Mouse (Mus musculus): ENCODE measurements around the gene Zfp652. TPM values are rescaled to one million over a fixed set of nuclear protein-coding genes. Genes with fewer than 3 reads are reported as not detected.

Gene Zfp652
- polyA plus RNA-seq, 1 experiment from 2014 or later, result 26.1 TPM

GRCm38 (mm10) chr11:95819138-95819537, 106.7 kb downstream of the Zfp652 start:
- Histone ChIP-seq H3K9me3 (no peaks in the 10 kb centered on the region), H3K27ac (no peak overlapping the region), H3K27me3 (replicated peaks) (peaks cover 14% of the 10 kb centered on the region; the same call in 1 of the 2 replicates), H3K4me3 (no peak overlapping the region), H3K9ac (no peak overlapping the region), H3K4me1 (no peaks in the 10 kb centered on the region), H3K36me3 (no peaks in the 10 kb centered on the region), H3K4me2 (replicated peaks) (no peak overlapping the region)
- WGBS, result 91% methylated on average over 8 of the region's 8 CpGs
- no peak for ATAC-seq (ENCODE audit: low FRiP score, low read depth)

- H3K27me3 ChIP-seq (replicated peaks), result peaks cover 36% of the 10 kb centered on the region
- peaks cover 7% of the 10 kb centered on the region for H3K4me1 ChIP-seq
- H3K4me3 ChIP-seq, result no peak overlapping the region
- H3K9me3 ChIP-seq, result no peaks in the 10 kb centered on the region
- no peaks in the 10 kb centered on the region for H3K36me3 ChIP-seq
- ATAC-seq (ENCODE audit: low FRiP score, low read depth), result no peak
- 86% methylated on average over 3 of the region's 3 CpGs for WGBS
- H3K9ac ChIP-seq, result no peak overlapping the region
- no peak overlapping the region for H3K27ac ChIP-seq
- H3K4me2 ChIP-seq (replicated peaks), result no peak overlapping the region
Observed at GRCm38 (mm10) chr11:95821511-95821910, 109.0 kb downstream of the Zfp652 start.

DNA sequence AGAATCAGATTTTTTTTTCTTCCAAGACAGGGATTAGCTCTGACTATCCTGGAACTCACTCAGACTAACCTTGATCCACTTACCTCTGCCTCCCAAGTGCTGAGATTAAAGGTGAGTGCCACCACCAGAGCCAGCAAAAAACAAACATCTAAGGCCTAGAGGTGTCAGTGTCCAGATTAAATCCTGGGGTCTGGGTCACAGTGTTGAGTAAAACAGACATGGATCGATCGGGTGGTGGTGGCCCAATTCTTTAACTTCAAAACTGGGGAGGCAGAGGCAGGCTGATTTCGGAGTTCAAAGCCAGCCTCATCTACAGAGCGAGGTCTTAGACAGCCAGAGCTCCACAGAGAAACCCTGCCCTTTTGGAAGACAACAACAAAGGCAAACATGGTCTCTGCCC, 110.0 kb downstream of the Zfp652 start:
- ATAC-seq (ENCODE audit: low FRiP score, low read depth), result no peak
- no peak overlapping the region for H3K9ac ChIP-seq
- no peak overlapping the region for H3K4me2 ChIP-seq (replicated peaks)
- WGBS, result 94% methylated on average over 4 of the region's 4 CpGs
- no peaks in the 10 kb centered on the region for H3K36me3 ChIP-seq
- H3K4me3 ChIP-seq, result no peak overlapping the region
- H3K4me1 ChIP-seq, result peaks cover 7% of the 10 kb centered on the region
- peaks cover 46% of the 10 kb centered on the region for H3K27me3 ChIP-seq (replicated peaks)
- no peak overlapping the region for H3K27ac ChIP-seq
- no peaks in the 10 kb centered on the region for H3K9me3 ChIP-seq

- under 1% methylated on average over 78 of the region's 78 CpGs for WGBS
- Histone ChIP-seq H3K27me3 (replicated peaks) (peaks cover 62% of the 10 kb centered on the region), H3K9me3 (no peaks in the 10 kb centered on the region), H3K27ac (no peak within 1 kb of the TSS), H3K4me3 (peak within 1 kb of the TSS; percentile 70), H3K9ac (peak within 1 kb of the TSS; percentile 69), H3K36me3 (no peaks in the 10 kb centered on the region), H3K4me1 (peaks cover 7% of the 10 kb centered on the region), H3K4me2 (replicated peaks) (peak within 1 kb of the TSS; percentile 96)
- ATAC-seq (ENCODE audit: low FRiP score, low read depth), result peak; percentile 94
Observed at GRCm38 (mm10) chr11:95824071-95824876, 111.8 kb downstream of the Zfp652 start, which contains the start of gene Phospho1. TSS of gene Phospho1 (plus strand) at chr11:95824499.

DNA sequence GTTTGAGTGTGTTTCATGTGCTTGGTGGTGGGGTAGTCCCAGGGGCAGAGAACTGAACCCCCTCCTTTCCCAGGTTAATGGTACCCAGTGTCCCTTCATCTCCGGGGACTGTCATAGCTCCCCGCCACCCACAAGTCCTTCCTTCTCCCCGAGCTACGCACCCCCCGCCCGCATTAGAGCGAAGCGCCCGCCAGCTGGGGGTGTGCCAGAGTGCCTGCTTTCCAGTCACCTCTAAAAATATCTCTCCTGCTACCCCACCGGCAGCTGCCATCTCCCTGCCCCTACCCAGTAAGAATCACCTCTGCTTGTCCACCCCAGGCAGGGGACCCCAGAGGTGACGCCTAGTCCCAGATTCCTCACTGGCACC, 112.4 kb downstream of the Zfp652 start:
- no peaks in the 10 kb centered on the region for H3K9me3 ChIP-seq
- H3K4me1 ChIP-seq, result peaks cover 7% of the 10 kb centered on the region
- H3K27ac ChIP-seq, result no peak overlapping the region
- peak overlapping the region; percentile 70 for H3K4me3 ChIP-seq
- peak overlapping the region; percentile 96 for H3K4me2 ChIP-seq (replicated peaks)
- peaks cover 68% of the 10 kb centered on the region for H3K27me3 ChIP-seq (replicated peaks)
- under 1% methylated on average over 11 of the region's 11 CpGs for WGBS
- 0 out of 2 replicates have a peak, but pooled peaks have one; percentile 30 for ATAC-seq (ENCODE audit: low FRiP score, low read depth)
- peak overlapping the region; percentile 69 for H3K9ac ChIP-seq
- no peaks in the 10 kb centered on the region for H3K36me3 ChIP-seq

- H3K36me3 ChIP-seq, result no peaks in the 10 kb centered on the region
- H3K4me1 ChIP-seq, result peaks cover 12% of the 10 kb centered on the region
- no peak overlapping the region for H3K27ac ChIP-seq
- WGBS, result 50% methylated on average over 3 of the region's 3 CpGs
- no peak for ATAC-seq (ENCODE audit: low FRiP score, low read depth)
- H3K4me3 ChIP-seq, result no peak overlapping the region
- H3K27me3 ChIP-seq (replicated peaks), result peaks cover 75% of the 10 kb centered on the region
- H3K9me3 ChIP-seq, result no peaks in the 10 kb centered on the region
- H3K9ac ChIP-seq, result no peak overlapping the region
- H3K4me2 ChIP-seq (replicated peaks), result no peak overlapping the region
Observed at GRCm38 (mm10) chr11:95825625-95826024, 113.2 kb downstream of the Zfp652 start.

GRCm38 (mm10) chr11:95826317-95827167, 114.1 kb downstream of the Zfp652 start:
- ATAC-seq (ENCODE audit: low FRiP score, low read depth), result no peak
- Histone ChIP-seq H3K27ac (no peak overlapping the region), H3K27me3 (replicated peaks) (peaks cover 84% of the 10 kb centered on the region), H3K9me3 (no peaks in the 10 kb centered on the region), H3K4me3 (no peak overlapping the region), H3K4me2 (replicated peaks) (no peak overlapping the region), H3K4me1 (peaks cover 20% of the 10 kb centered on the region), H3K36me3 (no peaks in the 10 kb centered on the region), H3K9ac (no peak overlapping the region)
- WGBS, result 54% methylated on average over 6 of the region's 6 CpGs

GRCm38 (mm10) chr11:95827168-95827447, 114.6 kb downstream of the Zfp652 start:
- Histone ChIP-seq H3K9ac (no peak overlapping the region), H3K36me3 (no peaks in the 10 kb centered on the region), H3K4me1 (peaks cover 22% of the 10 kb centered on the region), H3K27me3 (replicated peaks) (peaks cover 90% of the 10 kb centered on the region), H3K4me3 (no peak overlapping the region), H3K4me2 (replicated peaks) (no peak overlapping the region), H3K9me3 (no peaks in the 10 kb centered on the region), H3K27ac (no peak overlapping the region)
- no peak for ATAC-seq (ENCODE audit: low FRiP score, low read depth)
- 18% methylated on average over 3 of the region's 3 CpGs for WGBS

- no peak overlapping the region for H3K9ac ChIP-seq
- peaks cover 94% of the 10 kb centered on the region for H3K27me3 ChIP-seq (replicated peaks)
- no peak for ATAC-seq (ENCODE audit: low FRiP score, low read depth)
- H3K4me2 ChIP-seq (replicated peaks), result no peak overlapping the region
- H3K9me3 ChIP-seq, result no peaks in the 10 kb centered on the region
- H3K4me3 ChIP-seq, result no peak overlapping the region
- peaks cover 22% of the 10 kb centered on the region for H3K4me1 ChIP-seq
- 23% methylated on average over 3 of the region's 3 CpGs for WGBS
- no peak overlapping the region for H3K27ac ChIP-seq
- H3K36me3 ChIP-seq, result no peaks in the 10 kb centered on the region
Observed at GRCm38 (mm10) chr11:95827464-95828085, 115.1 kb downstream of the Zfp652 start.

DNA sequence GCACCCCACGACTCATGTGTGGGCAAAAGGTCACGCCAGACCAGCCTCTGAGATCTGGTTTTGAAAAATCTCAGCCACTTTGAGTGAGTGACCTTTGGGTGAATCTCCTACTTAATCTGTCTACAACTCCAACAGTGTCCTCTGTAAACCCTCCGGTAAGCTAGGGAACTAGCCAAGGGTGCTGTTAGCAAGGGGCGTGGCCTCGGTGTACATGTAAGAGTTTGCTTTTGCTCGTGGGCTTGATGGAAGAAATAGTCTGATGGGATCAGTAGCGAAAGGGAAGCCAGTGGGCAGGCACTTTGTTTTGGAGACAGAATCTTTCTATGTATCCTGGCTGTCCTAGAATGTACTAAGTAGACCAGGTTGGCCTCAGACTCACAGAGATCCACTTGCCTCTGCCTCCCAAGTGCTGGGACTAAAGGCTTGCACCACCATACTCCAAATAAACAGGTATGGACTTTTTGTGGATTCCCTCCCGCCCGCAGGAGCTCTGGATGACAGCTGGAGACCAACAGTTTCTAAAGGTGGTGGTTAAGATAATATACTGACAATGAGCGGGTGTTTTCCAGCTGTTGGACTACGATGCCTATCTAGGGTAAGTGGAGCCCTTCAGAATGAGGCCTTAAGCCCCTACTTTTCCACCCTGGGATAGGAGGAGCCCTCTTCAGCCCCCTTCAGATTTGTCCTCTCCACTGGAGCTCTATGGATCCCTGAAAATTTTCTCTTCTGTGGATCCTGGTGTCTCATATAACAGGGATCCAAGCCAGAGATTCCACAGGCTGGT, 115.9 kb downstream of the Zfp652 start:
- Histone ChIP-seq H3K36me3 (no peaks in the 10 kb centered on the region), H3K27ac (no peak overlapping the region), H3K4me2 (replicated peaks) (no peak overlapping the region), H3K27me3 (replicated peaks) (peaks cover 94% of the 10 kb centered on the region), H3K4me3 (no peak overlapping the region), H3K4me1 (peaks cover 22% of the 10 kb centered on the region), H3K9ac (no peak overlapping the region), H3K9me3 (no peaks in the 10 kb centered on the region)
- no peak for ATAC-seq (ENCODE audit: low FRiP score, low read depth)
- WGBS, result 82% methylated on average over 11 of the region's 11 CpGs

DNA sequence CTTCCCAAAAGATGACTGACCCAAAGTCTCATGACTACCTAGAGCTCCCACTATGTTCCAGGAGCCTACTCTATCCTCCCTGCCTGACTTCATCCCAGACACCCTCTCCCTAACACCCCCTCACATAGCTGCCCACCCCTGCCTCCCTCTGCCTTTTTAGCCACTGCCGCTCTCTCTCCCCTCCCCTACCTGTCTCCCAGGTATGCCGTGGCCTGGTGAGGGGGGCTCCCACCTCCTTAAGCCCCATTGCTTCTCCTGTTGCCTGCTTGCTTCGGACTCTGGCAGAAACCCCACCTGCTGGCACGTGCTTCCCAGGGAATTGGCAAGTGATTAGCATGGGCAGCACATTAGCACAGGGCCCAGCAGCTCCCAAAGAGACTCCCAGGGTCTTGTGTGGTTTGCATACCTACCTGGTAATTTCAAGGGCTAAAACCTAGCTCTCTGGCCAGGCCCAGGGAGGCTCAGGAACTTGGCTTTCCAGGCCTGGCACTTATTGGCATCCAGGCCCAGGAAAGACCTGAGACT, 117.1 kb downstream of the Zfp652 start:
- no peak overlapping the region for H3K9ac ChIP-seq
- H3K4me3 ChIP-seq, result no peak overlapping the region
- H3K27me3 ChIP-seq (replicated peaks), result peaks cover 98% of the 10 kb centered on the region
- no peak for ATAC-seq (ENCODE audit: low FRiP score, low read depth)
- H3K4me2 ChIP-seq (replicated peaks), result no peak overlapping the region
- no peaks in the 10 kb centered on the region for H3K9me3 ChIP-seq
- no peak overlapping the region for H3K27ac ChIP-seq
- peaks cover 28% of the 10 kb centered on the region for H3K4me1 ChIP-seq
- H3K36me3 ChIP-seq, result no peaks in the 10 kb centered on the region
- WGBS, result 30% methylated on average over 4 of the region's 4 CpGs

Data from neural tube, embryonic 12.5 days (tissue).